Mouse (Mus musculus) forebrain, embryonic 14.5 days (tissue): ENCODE measurements around the gene Myo5c. TPM values are rescaled to one million over a fixed set of nuclear protein-coding genes. Genes with fewer than 3 reads are reported as not detected.

Experiments
- ATAC-seq: fragments of 200-750 bp; cut with Nextera tagmentation; 2 replicates; pipeline ENCODE4 v1.8.0; 2017; ENCODE audit warnings: mild to moderate bottlenecking, moderate library complexity
- DNase-seq: peaks from one replicate; pipeline ENCODE4 v3.0.0-alpha.2; 2015; ENCODE audit warnings: low spot score
- H3K27ac ChIP-seq: fragments of 300-500 bp; sonication (generic); 2 replicates; pipeline ENCODE4 v1.5.1; 2014; ENCODE audit warnings: low read depth, mild to moderate bottlenecking, control low read depth, low read length, moderate library complexity
- H3K27me3 ChIP-seq: fragments of 300-500 bp; sonication (generic); replicated peaks from 2 replicates; pipeline ENCODE4 v1.6.1; 2014; ENCODE audit warnings: low read length, control low read depth, mixed read lengths; ENCODE audit not compliant: control insufficient read depth, insufficient read depth
- H3K36me3 ChIP-seq: fragments of 300-500 bp; sonication (generic); 2 replicates; pipeline ENCODE4 v1.6.1; 2014; ENCODE audit warnings: low read length, control low read depth; ENCODE audit not compliant: control insufficient read depth, insufficient read depth
- H3K4me1 ChIP-seq: fragments of 300-500 bp; sonication (generic); 2 replicates; pipeline ENCODE4 v1.6.1; 2014; ENCODE audit warnings: antibody characterized with exemption, low read length, control low read depth; ENCODE audit not compliant: control insufficient read depth, insufficient read depth
- H3K4me2 ChIP-seq: fragments of 300-500 bp; sonication (generic); 2 replicates; pipeline ENCODE4 v1.6.1; 2014; ENCODE audit warnings: mild to moderate bottlenecking, control low read depth, low read length
- H3K4me3 ChIP-seq: fragments of 300-500 bp; sonication (generic); 2 replicates; pipeline ENCODE4 v1.5.1; 2014; ENCODE audit warnings: low read depth, low read length, control low read depth
- H3K9ac ChIP-seq: fragments of 300-500 bp; sonication (generic); 2 replicates; pipeline ENCODE4 v1.6.1; 2014; ENCODE audit warnings: mild to moderate bottlenecking, low read length, control low read depth, moderate library complexity
- H3K9me3 ChIP-seq: fragments of 300-500 bp; sonication (generic); replicated peaks from 2 replicates; pipeline ENCODE4 v1.6.1; 2016; ENCODE audit warnings: low read length, control low read depth, mixed read lengths; ENCODE audit not compliant: control insufficient read depth
- WGBS: fragments of 180-500 bp; shearing (Covaris S2); extraction: QIAGEN DNeasy Blood & Tissue Kit; methylation state at CpG from one replicate; pipeline ENCODE4 v1.1.7; 2014; 5-methylcytosine and 5-hydroxymethylcytosine counted together
- polyA plus RNA-seq: library from polyadenylated mRNA; unstranded; fragments of >200 nt; fragmentation: Nextera tagmentation; extraction: Ambion mirVana; gene quantifications from 2 replicates; pipeline ENCODE4 v1.2.1, GENCODE M21; 2014

The Myo5c gene
- polyA plus RNA-seq, 1 experiment from 2014 or later: 0.10 TPM

DNA sequence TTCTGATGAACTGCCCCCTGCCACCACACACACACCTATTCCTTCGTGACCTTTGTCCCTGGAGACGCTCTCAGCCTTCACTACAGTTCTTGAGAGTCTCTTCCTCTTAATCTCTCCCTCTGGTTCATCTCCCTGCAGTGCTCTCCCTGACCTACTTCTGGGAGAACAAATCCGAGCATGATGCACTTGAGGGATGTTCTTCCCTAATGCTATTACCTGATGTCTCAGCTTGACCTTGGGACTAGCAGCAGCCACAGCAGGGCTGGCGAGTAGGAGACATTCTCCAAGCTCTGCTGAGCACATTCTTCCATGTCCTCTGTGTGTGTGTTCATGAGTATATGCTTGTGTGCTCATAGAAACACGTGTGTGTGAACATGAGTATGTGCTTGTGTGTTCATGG lies 76.8 kb downstream of the Myo5c start:
- H3K9ac ChIP-seq: no peak overlapping the region
- H3K36me3 ChIP-seq: no peaks in the 10 kb centered on the region
- no peak overlapping the region for H3K4me3 ChIP-seq
- H3K27ac ChIP-seq: no peak overlapping the region
- ATAC-seq (no peak), DNase-seq (no peak)
- H3K9me3 ChIP-seq: no peaks in the 10 kb centered on the region
- H3K4me2 ChIP-seq: no peak overlapping the region
- no peaks in the 10 kb centered on the region for H3K4me1 ChIP-seq
- no peaks in the 10 kb centered on the region for H3K27me3 ChIP-seq
- 64% methylated on average over 5 of the region's 5 CpGs for WGBS

DNA sequence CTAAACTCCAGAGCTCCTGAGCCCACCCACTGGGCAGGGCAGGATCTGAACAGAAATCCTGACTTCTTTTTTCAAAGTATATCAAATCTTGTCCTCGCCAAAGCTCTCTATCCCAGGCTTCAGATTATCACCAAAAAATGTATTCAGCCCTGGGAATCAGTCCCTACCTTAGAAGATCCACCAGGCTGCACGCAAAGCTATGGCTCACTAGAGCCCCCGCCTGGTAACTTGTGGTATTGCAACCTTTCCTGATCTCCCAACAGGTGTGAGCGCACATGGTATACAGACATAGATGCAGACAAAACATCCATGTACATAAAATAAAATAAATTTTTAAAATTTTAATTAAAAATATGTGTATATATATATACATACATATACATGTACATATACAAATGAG lies 80.2 kb downstream of the Myo5c start:
- ATAC-seq: no peak
- Histone ChIP-seq H3K27me3 (no peaks in the 10 kb centered on the region), H3K36me3 (no peaks in the 10 kb centered on the region), H3K9me3 (no peaks in the 10 kb centered on the region), H3K4me1 (peaks cover 10% of the 10 kb centered on the region), H3K4me2 (no peak overlapping the region), H3K9ac (no peak overlapping the region), H3K4me3 (no peak overlapping the region), H3K27ac (no peak overlapping the region)
- peak; percentile 83 for DNase-seq
- 15% methylated on average over 4 of the region's 4 CpGs for WGBS

DNA sequence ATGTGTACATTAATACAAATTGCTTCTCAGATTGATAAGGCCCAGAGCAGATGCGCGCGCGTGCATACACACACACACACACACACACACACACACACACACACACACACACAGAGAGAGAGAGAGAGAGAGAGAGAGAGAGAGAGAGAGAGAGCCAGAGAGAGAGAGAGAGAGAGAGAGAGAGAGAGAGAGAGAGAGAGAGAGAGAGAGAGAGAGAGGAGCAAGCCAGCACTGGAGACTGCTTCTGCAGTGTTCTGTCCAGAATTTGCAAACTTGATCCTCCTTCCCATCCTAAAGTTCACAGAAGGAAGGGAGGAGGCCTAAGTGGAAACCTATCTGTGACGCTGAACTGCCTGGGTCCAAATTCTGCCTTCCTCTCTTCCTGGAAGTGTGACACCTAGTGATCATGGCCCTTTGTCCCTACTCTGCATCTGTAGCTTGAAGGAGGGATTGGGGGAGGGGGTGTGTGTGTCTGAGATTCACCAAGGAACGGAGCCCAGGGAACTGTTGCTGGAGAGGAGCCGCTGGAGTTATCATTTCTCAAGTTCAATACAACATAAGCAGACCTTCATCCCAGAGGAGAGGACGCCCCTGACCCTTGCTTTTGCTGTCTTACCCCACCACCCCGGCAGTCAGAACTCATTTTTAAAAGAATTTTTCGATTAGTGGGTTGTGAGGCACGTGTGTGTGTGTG lies 81.5 kb downstream of the Myo5c start:
- ATAC-seq (peak; percentile 32), DNase-seq (peak; percentile 63)
- Histone ChIP-seq H3K9ac (peak overlapping the region; percentile 79), H3K4me3 (peak overlapping the region; percentile 73), H3K4me1 (peaks cover 10% of the 10 kb centered on the region), H3K27ac (peak overlapping the region; percentile 76; the same call in 1 of the 2 replicates), H3K36me3 (no peaks in the 10 kb centered on the region), H3K27me3 (no peaks in the 10 kb centered on the region), H3K4me2 (peak overlapping the region; percentile 94), H3K9me3 (no peaks in the 10 kb centered on the region)
- WGBS: 34% methylated on average over 11 of the region's 11 CpGs

DNA sequence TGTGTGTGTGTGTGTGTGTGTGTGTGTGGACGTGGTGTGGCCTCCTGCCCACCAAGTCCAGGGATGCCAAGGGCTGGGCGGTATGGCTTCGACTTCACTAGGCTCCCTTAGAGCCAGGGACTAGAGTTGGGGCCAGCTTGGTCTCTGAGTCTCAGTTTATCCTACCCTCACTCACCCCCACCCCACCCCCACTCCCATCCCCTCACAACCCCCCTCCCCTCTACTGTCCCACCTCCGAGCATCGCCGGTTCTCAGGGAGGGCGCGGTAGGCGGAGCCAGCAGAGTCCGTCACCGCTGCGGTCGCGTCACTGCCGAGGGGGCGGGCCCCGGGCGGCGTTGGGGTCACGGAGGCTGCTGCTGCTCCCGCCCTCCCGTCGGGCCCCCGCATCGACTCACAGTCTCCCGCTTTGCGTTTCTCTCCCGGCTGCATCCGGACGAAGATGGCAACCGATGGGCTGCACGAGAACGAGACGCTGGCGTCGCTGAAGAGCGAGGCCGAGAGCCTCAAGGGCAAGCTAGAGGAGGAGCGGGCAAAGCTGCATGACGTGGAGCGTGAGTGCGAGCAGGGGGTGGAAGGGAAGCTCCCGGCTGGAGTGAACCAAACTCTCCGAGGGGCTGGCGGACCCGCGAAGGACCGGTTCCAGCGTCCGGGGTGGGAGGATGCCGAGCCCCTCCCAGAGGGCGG lies 82.2 kb downstream of the Myo5c start:
- ATAC-seq: peak; percentile 90
- under 1% methylated on average over 48 of the region's 52 CpGs for WGBS
- peaks cover 10% of the 10 kb centered on the region for H3K4me1 ChIP-seq

DNA sequence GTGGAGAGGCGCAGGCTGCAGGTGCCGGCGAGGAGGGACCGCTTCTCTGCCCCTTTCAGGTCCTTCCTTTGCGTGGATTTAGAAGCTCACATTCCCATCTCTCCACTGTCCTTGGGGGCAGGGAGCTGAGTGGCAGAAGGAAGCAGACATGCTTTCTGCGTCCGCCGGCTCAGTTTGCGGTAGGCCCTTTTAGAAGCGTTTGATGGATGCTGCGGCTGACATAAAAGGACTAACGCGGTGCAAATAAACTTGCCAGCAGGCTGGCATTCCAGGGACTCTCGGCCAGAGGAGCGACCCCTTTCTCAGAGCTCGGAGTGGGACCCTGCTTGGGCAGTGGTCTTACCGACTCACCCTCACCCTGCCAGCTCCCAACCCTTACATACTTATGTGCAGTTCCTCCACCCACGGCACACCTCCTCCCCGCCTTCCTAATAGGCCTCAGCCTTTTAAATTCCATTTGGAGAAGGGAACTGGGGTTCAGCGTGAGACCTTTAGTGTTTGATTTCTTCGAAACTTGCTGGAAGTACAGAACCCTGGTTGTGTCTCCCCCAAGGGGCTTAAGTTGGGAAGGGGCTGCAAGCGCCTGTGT lies 82.8 kb downstream of the Myo5c start:
- Histone ChIP-seq H3K4me3 (peak overlapping the region; percentile 73), H3K27me3 (no peaks in the 10 kb centered on the region), H3K36me3 (no peaks in the 10 kb centered on the region), H3K9ac (peak overlapping the region; percentile 79), H3K9me3 (no peaks in the 10 kb centered on the region), H3K4me1 (peaks cover 10% of the 10 kb centered on the region), H3K27ac (peak overlapping the region; percentile 76), H3K4me2 (peak overlapping the region; percentile 94)
- DNase-seq (no peak), ATAC-seq (peak; percentile 38)
- WGBS: 1% methylated on average over 22 of the region's 22 CpGs

More for the DNA sequence above, 82.2 kb downstream of the Myo5c start:
- H3K4me2 ChIP-seq: peak overlapping the region; percentile 94
- H3K27ac ChIP-seq: peak overlapping the region; percentile 76
- H3K27me3 ChIP-seq: no peaks in the 10 kb centered on the region
- H3K9me3 ChIP-seq: no peaks in the 10 kb centered on the region
- peak overlapping the region; percentile 79 for H3K9ac ChIP-seq
- no peaks in the 10 kb centered on the region for H3K36me3 ChIP-seq
- peak overlapping the region; percentile 73 for H3K4me3 ChIP-seq
- peak; percentile 76 for DNase-seq

DNA sequence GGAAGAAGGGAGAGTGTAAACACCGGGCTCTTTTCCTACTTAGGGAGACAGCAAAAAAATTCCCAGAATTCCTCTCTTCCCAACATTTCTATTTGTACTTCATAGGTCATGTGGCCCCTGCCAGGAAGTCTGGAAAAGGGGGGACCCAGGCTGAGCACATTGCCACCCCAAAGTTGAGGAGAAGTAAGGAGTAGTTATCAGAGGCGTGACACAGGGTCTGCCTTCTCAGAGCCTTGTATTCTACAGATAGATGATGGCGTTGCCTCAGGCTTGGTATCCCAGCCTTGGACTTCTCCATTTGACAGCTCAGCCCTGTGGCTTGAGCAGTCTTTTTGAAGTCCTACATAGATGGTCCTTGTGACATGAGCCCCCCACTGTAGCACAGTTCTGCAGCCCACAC lies 83.4 kb downstream of the Myo5c start:
- DNase-seq (no peak), ATAC-seq (no peak)
- no peaks in the 10 kb centered on the region for H3K9me3 ChIP-seq
- peak overlapping the region; percentile 94 for H3K4me2 ChIP-seq
- no peak overlapping the region for H3K27ac ChIP-seq
- peak overlapping the region; percentile 79; the same call in 1 of the 2 replicates for H3K9ac ChIP-seq
- H3K4me3 ChIP-seq: peak overlapping the region; percentile 73
- WGBS: 82% methylated on average over 3 of the region's 3 CpGs
- H3K4me1 ChIP-seq: peaks cover 10% of the 10 kb centered on the region
- H3K27me3 ChIP-seq: no peaks in the 10 kb centered on the region
- H3K36me3 ChIP-seq: no peaks in the 10 kb centered on the region

DNA sequence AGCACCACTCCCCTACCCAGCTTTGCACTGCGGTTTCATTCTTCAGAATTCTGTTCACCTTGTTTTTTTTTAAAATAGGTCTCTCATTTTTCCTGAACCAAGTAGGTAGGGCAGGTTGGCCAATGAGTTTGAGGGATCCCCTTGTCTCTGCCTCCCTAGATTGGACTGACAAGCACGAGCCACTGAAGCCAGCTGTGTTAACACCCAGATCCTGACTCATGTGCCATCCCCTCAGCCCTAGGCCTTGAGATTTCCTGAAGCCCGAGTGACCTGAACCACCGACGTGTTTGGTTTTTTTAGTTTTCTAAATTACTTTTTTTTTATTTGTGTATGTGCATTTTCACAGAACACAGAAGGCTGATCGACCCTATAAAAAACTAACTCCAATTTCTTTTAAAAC lies 85.0 kb downstream of the Myo5c start:
- DNase-seq: no peak
- no peak overlapping the region for H3K9ac ChIP-seq
- no peak overlapping the region for H3K27ac ChIP-seq
- no peaks in the 10 kb centered on the region for H3K27me3 ChIP-seq
- H3K9me3 ChIP-seq: no peaks in the 10 kb centered on the region
- H3K4me3 ChIP-seq: no peak overlapping the region
- no peak overlapping the region for H3K4me2 ChIP-seq
- peaks cover 10% of the 10 kb centered on the region for H3K4me1 ChIP-seq
- no peak for ATAC-seq
- WGBS: 93% methylated on average over 6 of the region's 6 CpGs
- H3K36me3 ChIP-seq: no peaks in the 10 kb centered on the region

DNA sequence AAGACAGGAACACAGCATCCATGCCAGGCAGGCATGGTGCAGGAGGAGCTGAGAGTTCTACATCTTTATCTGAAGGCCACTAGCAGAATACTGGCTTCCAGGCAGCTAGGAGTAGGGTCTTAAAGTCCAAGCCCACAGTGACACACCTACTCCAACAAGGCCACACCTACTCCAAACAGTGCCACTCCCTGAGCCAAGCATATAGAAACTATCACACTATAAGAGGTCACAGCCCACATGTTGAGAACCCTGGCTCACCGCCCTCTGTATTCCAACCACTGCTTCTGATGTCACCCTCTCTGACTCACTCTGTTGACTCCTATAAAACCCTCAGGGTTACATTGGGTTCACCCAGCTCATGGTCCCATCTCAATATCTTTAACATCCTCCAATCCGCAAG lies 86.4 kb downstream of the Myo5c start:
- H3K4me2 ChIP-seq: no peak overlapping the region
- no peaks in the 10 kb centered on the region for H3K36me3 ChIP-seq
- no peaks in the 10 kb centered on the region for H3K27me3 ChIP-seq
- no peak for ATAC-seq
- no peak overlapping the region for H3K9ac ChIP-seq
- DNase-seq: no peak
- no peaks in the 10 kb centered on the region for H3K9me3 ChIP-seq
- H3K27ac ChIP-seq: no peak overlapping the region
- 98% methylated on average over 2 of the region's 2 CpGs for WGBS
- H3K4me3 ChIP-seq: no peak overlapping the region
- H3K4me1 ChIP-seq: peaks cover 10% of the 10 kb centered on the region

DNA sequence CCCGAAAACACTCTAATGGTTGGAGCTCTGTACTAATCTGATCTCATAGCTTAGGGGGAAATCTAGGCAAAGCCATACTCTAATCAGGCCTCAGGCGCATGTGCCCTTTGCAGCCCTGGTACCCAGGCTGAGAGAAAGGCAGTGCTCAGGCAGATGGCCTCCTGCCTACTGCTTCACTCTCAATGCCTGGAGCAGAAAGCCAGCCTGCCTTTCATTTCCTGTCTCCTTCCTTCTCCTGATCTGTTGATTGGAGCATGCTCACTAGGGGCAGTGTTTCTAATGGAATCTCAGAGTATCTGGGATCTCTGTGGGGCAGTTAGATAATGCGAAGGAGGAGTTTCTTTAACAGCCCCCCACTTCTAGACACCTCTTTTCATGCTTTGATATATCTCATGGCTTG lies 87.5 kb downstream of the Myo5c start:
- WGBS: 79% methylated on average over 3 of the region's 3 CpGs
- ATAC-seq (no peak), DNase-seq (no peak)
- H3K4me2 ChIP-seq: no peak overlapping the region
- peaks cover 10% of the 10 kb centered on the region for H3K4me1 ChIP-seq
- H3K36me3 ChIP-seq: no peaks in the 10 kb centered on the region
- no peak overlapping the region for H3K27ac ChIP-seq
- H3K27me3 ChIP-seq: no peaks in the 10 kb centered on the region
- no peak overlapping the region for H3K9ac ChIP-seq
- H3K4me3 ChIP-seq: no peak overlapping the region
- no peaks in the 10 kb centered on the region for H3K9me3 ChIP-seq
